Mouse (Mus musculus) heart, embryonic 13.5 days (tissue): ENCODE results near the gene Phlpp2. TPM values are rescaled to one million over a fixed set of nuclear protein-coding genes. Genes with fewer than 3 reads are reported as not detected.

Experiments
- ATAC-seq: fragments of 200-750 bp; cut with Nextera tagmentation; 2 replicates; pipeline ENCODE4 v1.8.0; 2017; ENCODE audit warnings: moderate TSS enrichment; ENCODE audit not compliant: insufficient number of reproducible peaks, low FRiP score, low TSS enrichment; ENCODE audit errors: extremely low read depth
- H3K27ac ChIP-seq: fragments of 300-500 bp; sonication (generic); replicated peaks from 2 replicates; pipeline ENCODE4 v1.5.1; 2015; ENCODE audit warnings: moderate library complexity, mild to moderate bottlenecking, inconsistent platforms
- H3K27me3 ChIP-seq: fragments of 300-500 bp; sonication (generic); replicated peaks from 2 replicates; pipeline ENCODE4 v1.6.1; 2015; ENCODE audit warnings: mild to moderate bottlenecking, inconsistent platforms
- H3K36me3 ChIP-seq: fragments of 300-500 bp; sonication (generic); 2 replicates; pipeline ENCODE4 v1.6.1; 2015; ENCODE audit warnings: mild to moderate bottlenecking, inconsistent platforms
- H3K4me1 ChIP-seq: fragments of 300-500 bp; sonication (generic); 2 replicates; pipeline ENCODE4 v1.6.1; 2015; ENCODE audit warnings: inconsistent platforms
- H3K4me2 ChIP-seq: fragments of 300-500 bp; sonication (generic); 2 replicates; pipeline ENCODE4 v1.6.1; 2015; ENCODE audit warnings: inconsistent platforms, mild to moderate bottlenecking, moderate library complexity
- H3K4me3 ChIP-seq: fragments of 300-500 bp; sonication (generic); 2 replicates; pipeline ENCODE4 v1.5.1; 2015; ENCODE audit warnings: moderate library complexity, mild to moderate bottlenecking, inconsistent platforms
- H3K9ac ChIP-seq: fragments of 300-500 bp; sonication (generic); 2 replicates; pipeline ENCODE4 v1.6.1; 2015; ENCODE audit warnings: inconsistent platforms, mild to moderate bottlenecking, moderate library complexity
- H3K9me3 ChIP-seq: fragments of 300-500 bp; sonication (generic); 2 replicates; pipeline ENCODE4 v1.6.1; 2016; ENCODE audit warnings: inconsistent platforms
- WGBS: fragments of 180-500 bp; shearing (Covaris S2); methylation state at CpG from one replicate; pipeline ENCODE4 v1.1.7; 2015; ENCODE audit warnings: mixed read lengths; 5-methylcytosine and 5-hydroxymethylcytosine counted together
- polyA plus RNA-seq: library from polyadenylated mRNA; unstranded; fragments of >200 nt; fragmentation: Nextera tagmentation; extraction: Ambion mirVana; gene quantifications from 2 replicates; pipeline ENCODE4 v1.2.1, GENCODE M21; 2015

The Phlpp2 gene
- polyA plus RNA-seq, 1 experiment from 2014 or later, result 1.8 TPM

GRCm38 (mm10) chr8:109947447-109948284, 79.3 kb downstream of the Phlpp2 start:
- Histone ChIP-seq H3K36me3 (peaks cover 15% of the 10 kb centered on the region), H3K27me3 (peaks cover 63% of the 10 kb centered on the region), H3K4me1 (peaks cover 14% of the 10 kb centered on the region; the same call in 1 of the 2 replicates), H3K4me2 (peak overlapping the region; percentile 81), H3K9me3 (no peaks in the 10 kb centered on the region), H3K9ac (peak overlapping the region; percentile 67), H3K4me3 (peak overlapping the region; percentile 50), H3K27ac (no peak overlapping the region)
- no peak for ATAC-seq
- WGBS, result 2% methylated on average over 26 of the region's 26 CpGs

GRCm38 (mm10) chr8:109948285-109948564, 79.9 kb downstream of the Phlpp2 start:
- H3K4me1 ChIP-seq, result peaks cover 14% of the 10 kb centered on the region; the same call in 1 of the 2 replicates
- no peak overlapping the region for H3K27ac ChIP-seq
- peaks cover 68% of the 10 kb centered on the region for H3K27me3 ChIP-seq
- no peak for ATAC-seq
- peak overlapping the region; percentile 50 for H3K4me3 ChIP-seq
- H3K9ac ChIP-seq, result peak overlapping the region; percentile 67
- H3K4me2 ChIP-seq, result peak overlapping the region; percentile 81
- WGBS, result 7% methylated on average over 19 of the region's 19 CpGs
- peaks cover 10% of the 10 kb centered on the region for H3K36me3 ChIP-seq
- H3K9me3 ChIP-seq, result no peaks in the 10 kb centered on the region

DNA sequence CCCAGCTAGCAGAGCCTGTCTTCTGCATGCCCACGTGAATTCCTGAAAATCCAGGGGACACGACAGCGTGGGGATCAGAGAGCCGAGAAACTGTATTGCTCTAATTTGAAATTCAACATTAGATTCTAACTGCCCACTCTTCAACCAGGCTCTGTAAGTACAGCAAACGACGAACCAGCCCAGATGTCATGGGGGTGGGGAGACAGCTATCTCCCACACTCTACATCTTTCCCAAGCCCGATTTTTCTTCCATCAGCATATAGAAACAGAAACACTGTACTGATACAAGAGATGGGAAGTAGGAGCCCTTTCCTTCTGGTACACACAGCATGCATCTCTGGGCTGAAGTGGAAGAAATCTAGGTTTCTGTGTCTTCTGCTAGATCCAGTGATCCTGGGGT, 83.8 kb downstream of the Phlpp2 start:
- peaks cover 15% of the 10 kb centered on the region for H3K4me1 ChIP-seq
- H3K9ac ChIP-seq, result no peak overlapping the region
- no peaks in the 10 kb centered on the region for H3K36me3 ChIP-seq
- H3K27ac ChIP-seq, result no peak overlapping the region
- H3K9me3 ChIP-seq, result no peaks in the 10 kb centered on the region
- H3K4me3 ChIP-seq, result no peak overlapping the region
- no peak for ATAC-seq
- no peak overlapping the region for H3K4me2 ChIP-seq
- WGBS, result 62% methylated on average over 7 of the region's 7 CpGs
- peaks cover 71% of the 10 kb centered on the region for H3K27me3 ChIP-seq

DNA sequence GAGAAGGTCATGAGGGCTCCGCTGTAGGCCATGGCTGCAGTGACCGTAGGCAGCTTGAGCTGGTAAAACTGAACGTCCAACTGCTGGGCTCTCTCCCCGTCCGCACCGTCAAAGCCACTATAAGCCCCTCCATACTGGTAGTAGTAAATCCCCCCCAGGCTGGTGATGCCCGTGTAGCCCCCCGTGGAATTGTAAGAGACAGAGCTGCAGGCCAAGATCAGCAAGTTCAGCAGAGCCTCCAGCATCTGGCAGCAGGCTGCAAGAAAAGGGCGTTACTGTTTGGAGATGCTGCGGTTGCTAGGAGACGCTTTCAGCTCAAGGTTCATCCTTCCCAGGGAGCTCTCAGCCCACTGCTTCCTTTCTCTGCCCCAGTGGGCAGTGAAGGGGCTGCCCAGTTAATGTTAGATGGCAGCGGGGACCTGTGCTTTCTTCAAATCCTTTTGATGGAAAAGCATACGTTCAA, 86.2 kb downstream of the Phlpp2 start:
- Histone ChIP-seq H3K4me1 (peaks cover 17% of the 10 kb centered on the region), H3K4me3 (no peak overlapping the region), H3K4me2 (no peak overlapping the region), H3K27me3 (peaks cover 50% of the 10 kb centered on the region), H3K9ac (no peak overlapping the region), H3K27ac (no peak overlapping the region), H3K36me3 (no peaks in the 10 kb centered on the region), H3K9me3 (no peaks in the 10 kb centered on the region)
- ATAC-seq, result no peak
- WGBS, result 55% methylated on average over 13 of the region's 13 CpGs

DNA sequence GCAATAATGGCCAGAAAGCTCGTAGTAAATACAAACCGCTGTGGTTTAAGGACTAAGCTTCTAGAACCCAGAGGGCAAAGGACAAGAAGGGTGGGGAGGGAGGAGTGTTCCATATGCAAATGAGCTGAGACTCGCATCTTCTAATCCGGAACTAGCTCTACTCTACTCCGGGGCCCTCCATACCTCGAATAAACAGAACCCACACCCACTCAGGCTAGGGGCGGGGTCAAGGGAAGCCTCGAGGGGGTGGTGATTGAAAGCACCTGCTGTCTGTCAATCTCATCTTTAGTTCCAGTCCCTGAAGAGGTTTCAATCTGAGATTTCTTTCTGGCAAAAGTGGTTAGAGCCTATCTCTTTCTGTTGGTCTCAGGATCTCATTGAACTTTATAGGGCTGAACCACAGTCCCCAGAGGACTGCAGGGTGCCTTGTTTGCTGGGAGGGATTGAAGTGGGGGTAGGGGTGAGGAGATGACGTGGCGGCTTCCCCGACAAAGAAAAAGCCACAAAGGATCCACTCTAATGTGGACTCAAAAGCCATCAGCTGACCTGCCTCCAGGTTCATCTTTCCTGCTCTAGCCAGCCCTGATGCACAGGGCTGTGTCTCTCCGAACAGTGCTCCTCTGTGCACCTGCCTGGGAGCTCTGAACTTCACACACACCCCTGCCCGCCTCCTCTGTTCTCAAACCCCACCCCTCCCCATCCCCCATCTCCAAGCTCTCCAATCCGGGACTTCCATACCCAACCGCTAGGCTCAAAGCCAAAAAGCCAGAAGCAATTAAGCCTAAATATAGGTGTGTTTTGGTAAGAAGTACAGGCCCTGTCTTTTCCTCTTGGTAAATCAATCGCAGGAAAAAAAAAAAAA, 89.1 kb downstream of the Phlpp2 start:
- 9% methylated on average over 16 of the region's 16 CpGs for WGBS
- Histone ChIP-seq H3K4me1 (peaks cover 27% of the 10 kb centered on the region), H3K9me3 (no peaks in the 10 kb centered on the region), H3K4me3 (peak overlapping the region; percentile 25), H3K27ac (peak overlapping the region; percentile 73; the same call in 1 of the 2 replicates), H3K9ac (no peak overlapping the region), H3K4me2 (peak overlapping the region; percentile 59), H3K27me3 (peaks cover 51% of the 10 kb centered on the region), H3K36me3 (no peaks in the 10 kb centered on the region)
- no peak for ATAC-seq

- Histone ChIP-seq H3K4me3 (no peak overlapping the region), H3K9ac (peak overlapping the region; percentile 58; the same call in 1 of the 2 replicates), H3K27ac (peak overlapping the region; percentile 73), H3K9me3 (no peaks in the 10 kb centered on the region), H3K4me1 (peaks cover 33% of the 10 kb centered on the region), H3K27me3 (peaks cover 51% of the 10 kb centered on the region), H3K36me3 (no peaks in the 10 kb centered on the region), H3K4me2 (peak overlapping the region; percentile 52)
- ATAC-seq, result no peak
- WGBS, result 18% methylated on average over 12 of the region's 12 CpGs
Measured at GRCm38 (mm10) chr8:109958036-109958655, 89.8 kb downstream of the Phlpp2 start.

GRCm38 (mm10) chr8:109959112-109959511, 90.8 kb downstream of the Phlpp2 start:
- H3K27me3 ChIP-seq, result peaks cover 50% of the 10 kb centered on the region

DNA sequence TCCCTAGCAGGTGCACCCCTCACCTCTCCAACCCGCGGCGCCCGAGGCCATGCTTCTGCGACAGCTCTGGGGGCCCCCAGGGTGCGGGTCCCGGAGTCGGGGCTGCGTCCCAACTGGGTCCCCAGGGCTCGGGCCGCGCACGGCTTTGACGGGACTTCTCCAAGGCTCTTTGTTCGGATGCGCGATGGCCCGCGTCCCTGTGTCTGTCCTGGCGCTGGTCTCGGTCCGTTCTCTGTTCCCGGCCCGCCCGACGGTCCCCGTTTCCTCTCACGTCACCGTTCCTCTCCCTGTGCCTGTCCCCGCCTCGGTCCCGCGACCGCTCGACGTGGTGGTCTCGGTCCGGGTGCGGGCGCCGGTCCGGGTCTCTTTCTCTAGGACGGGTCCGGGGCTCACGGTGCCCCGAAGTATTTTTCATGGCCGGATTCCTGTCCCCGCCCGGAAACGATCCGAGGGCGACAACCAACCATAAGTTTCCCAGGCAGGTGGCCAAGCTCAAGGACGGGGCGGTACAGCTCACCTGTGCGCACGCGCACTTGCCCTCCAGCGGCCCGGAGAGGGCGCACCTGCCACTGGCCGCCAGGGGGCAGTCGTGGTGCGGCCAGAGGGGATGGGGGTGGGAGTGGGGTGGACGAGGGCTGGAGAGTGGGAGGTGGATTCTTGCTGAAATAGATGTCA, 93.5 kb downstream of the Phlpp2 start, which contains the start of gene Marveld3:
Gene Marveld3 (minus strand): TSS at position 511 of the 675 bp plus-strand sequence.
- ATAC-seq, result no peak
- peak within 1 kb of the TSS; percentile 50 for H3K4me3 ChIP-seq
- peak within 1 kb of the TSS; percentile 71 for H3K4me2 ChIP-seq
- H3K4me1 ChIP-seq, result peaks cover 38% of the 10 kb centered on the region
- H3K9ac ChIP-seq, result peak within 1 kb of the TSS; percentile 33
- peaks cover 61% of the 10 kb centered on the region for H3K27me3 ChIP-seq
- 6% methylated on average over 64 of the region's 64 CpGs for WGBS
- no peaks in the 10 kb centered on the region for H3K36me3 ChIP-seq
- H3K27ac ChIP-seq, result no peak within 1 kb of the TSS
- no peaks in the 10 kb centered on the region for H3K9me3 ChIP-seq

More at GRCm38 (mm10) chr8:109959112-109959511, 90.8 kb downstream of the Phlpp2 start:
- ATAC-seq, result no peak
- Histone ChIP-seq H3K27ac (no peak overlapping the region), H3K9me3 (no peaks in the 10 kb centered on the region), H3K9ac (no peak overlapping the region), H3K36me3 (no peaks in the 10 kb centered on the region), H3K4me3 (no peak overlapping the region), H3K4me1 (peaks cover 38% of the 10 kb centered on the region), H3K4me2 (no peak overlapping the region)
- WGBS, result 81% methylated on average over 4 of the region's 4 CpGs

DNA sequence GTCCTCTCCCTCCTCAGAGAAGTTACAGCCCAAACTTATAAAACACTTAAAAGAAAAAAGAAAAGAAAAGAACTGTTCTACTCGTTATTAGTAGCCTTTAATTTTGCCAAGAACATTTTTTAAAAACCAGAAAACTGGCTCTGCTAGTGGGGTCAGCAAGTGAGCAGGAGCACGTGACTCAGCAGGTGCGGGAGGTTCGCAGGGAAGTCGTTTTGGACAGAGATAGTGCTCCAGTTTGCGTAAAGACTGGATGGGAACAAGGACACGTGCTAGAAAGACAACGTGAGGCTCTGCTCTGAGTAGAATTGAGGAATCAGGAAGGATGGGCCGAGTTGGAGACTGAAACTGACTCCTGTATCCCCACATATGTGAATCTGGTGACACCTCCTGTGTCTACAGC, 94.6 kb downstream of the Phlpp2 start:
- H3K9ac ChIP-seq, result no peak overlapping the region
- H3K4me1 ChIP-seq, result peaks cover 28% of the 10 kb centered on the region
- H3K27ac ChIP-seq, result no peak overlapping the region
- H3K4me3 ChIP-seq, result no peak overlapping the region
- WGBS, result 59% methylated on average over 9 of the region's 9 CpGs
- H3K36me3 ChIP-seq, result no peaks in the 10 kb centered on the region
- H3K4me2 ChIP-seq, result no peak overlapping the region
- peaks cover 62% of the 10 kb centered on the region for H3K27me3 ChIP-seq
- no peaks in the 10 kb centered on the region for H3K9me3 ChIP-seq
- ATAC-seq, result no peak

DNA sequence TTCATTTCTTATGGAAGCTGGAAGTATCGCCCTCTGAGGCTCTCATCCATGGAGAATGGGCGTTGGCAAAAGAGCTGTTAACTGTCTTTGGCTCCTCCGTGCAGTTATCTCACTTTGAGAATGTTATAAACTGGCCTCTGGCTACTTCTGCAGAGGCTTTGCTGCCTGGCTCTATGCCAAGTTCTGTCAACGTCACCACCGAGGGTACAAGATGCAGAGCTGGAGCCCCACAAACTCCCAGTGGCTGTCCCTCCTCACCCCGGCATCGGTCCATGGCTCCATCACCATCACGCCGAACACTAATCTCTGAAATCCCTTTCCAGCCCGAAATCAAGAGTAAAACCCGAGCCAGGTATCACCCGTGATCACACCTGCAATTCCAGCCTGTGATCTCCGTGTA, 95.1 kb downstream of the Phlpp2 start:
- 44% methylated on average over 13 of the region's 13 CpGs for WGBS
- no peak for ATAC-seq
- Histone ChIP-seq H3K4me2 (no peak overlapping the region), H3K27ac (no peak overlapping the region), H3K9me3 (no peaks in the 10 kb centered on the region), H3K4me1 (peaks cover 23% of the 10 kb centered on the region), H3K4me3 (no peak overlapping the region), H3K9ac (no peak overlapping the region), H3K27me3 (peaks cover 67% of the 10 kb centered on the region), H3K36me3 (no peaks in the 10 kb centered on the region)
